1 mouse cellular context compared by ENCODE assay signal in the genomic region with DNA sequence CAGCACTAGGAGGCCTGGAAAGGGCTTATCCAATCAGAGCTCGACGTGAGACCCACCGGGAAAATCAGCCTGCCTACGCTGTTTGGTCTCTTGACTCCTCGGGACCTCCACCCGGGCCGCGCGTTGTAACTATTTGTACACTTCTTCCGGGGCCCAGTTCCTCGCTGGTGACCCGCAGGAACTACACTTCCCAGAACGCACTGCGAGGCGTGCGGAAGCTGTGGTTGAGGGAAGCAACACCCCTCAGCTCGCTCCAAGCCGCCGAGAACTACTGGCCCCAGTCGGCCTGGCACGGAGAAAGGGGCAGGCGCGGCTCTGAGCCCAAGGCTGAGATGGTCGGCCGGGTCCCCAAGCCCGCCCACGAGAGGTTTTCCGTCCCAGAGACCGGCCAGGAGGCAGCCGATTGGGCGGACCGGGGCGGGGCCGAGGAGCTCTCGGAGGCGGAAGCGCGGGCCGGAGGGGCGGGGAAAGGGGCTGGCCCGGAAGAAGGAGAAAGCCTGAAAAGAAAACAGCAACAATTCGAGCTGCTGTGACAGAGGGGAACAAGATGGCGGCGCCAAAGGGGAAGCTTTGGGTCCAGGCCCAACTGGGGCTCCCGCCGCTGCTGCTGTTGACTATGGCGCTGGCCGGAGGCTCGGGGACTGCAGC.
TF ChIP-seq lines count a peak whose summit lies in the region.

Gene Tmem59 (plus strand): TSS at position 218 of the 648 bp plus-strand sequence.

TF ChIP-seq in myocyte, 11 proteins besides CTCF, POLR2A, EP300 and RAD21 (continued from another document):
- no peak for TF ChIP-seq MAX (IDR thresholded peaks at IDR 0.05; ENCODE audit: low read depth)
- no peak for TF ChIP-seq CEBPB (IDR thresholded peaks at IDR 0.05; ENCODE audit: insufficient read depth, poor library complexity, severe bottlenecking)
- TF ChIP-seq TCF3 (IDR thresholded peaks at IDR 0.05; ENCODE audit: insufficient read length, low read depth) = no peak
- TF ChIP-seq MYOD1 (IDR thresholded peaks at IDR 0.05; ENCODE audit: control insufficient read depth in 1 of 3, insufficient read length in 2 of 3, low read depth in 2 of 3) = no peak
